Mouse (Mus musculus) thymus, adult 18-20 months (tissue): ENCODE measurements around the gene 4930447F04Rik.

ENCODE experiments used
- DNase-seq, 2 experiments: peaks; one replicate each; pipeline ENCODE4 v3.0.0; 2022; ENCODE audit warnings: mixed read lengths in 2 of 2

The 4930447F04Rik gene

GRCm38 (mm10) chrX:66304124-66304523 lies at the start of gene 4930447F04Rik:
TSS of gene 4930447F04Rik (minus strand) at chrX:66304224.
- no peak for DNase-seq
